Mouse (Mus musculus): ENCODE results near the gene Zbtb42. TPM values are rescaled to one million over a fixed set of nuclear protein-coding genes. Genes with fewer than 3 reads are reported as not detected.

The Zbtb42 gene
- polyA plus RNA-seq, 1 experiment, result 27.7 TPM

- Histone ChIP-seq H3K36me3 (ENCODE audit: control insufficient read depth, insufficient read depth, low read length) (peaks cover 48% of the 10 kb centered on the region), H3K27ac (ENCODE audit: insufficient read depth, low read depth, low read length) (no peak overlapping the region)
- WGBS, result 82% methylated on average over 9 of the region's 9 CpGs
Measured at GRCm38 (mm10) chr12:112661851-112662250, 16.8 kb upstream of the Zbtb42 start.

GRCm38 (mm10) chr12:112663303-112663702, 15.3 kb upstream of the Zbtb42 start:
- no peaks in the 10 kb centered on the region for H3K27me3 ChIP-seq (ENCODE audit: control insufficient read depth, insufficient read depth, low read length)

More at GRCm38 (mm10) chr12:112661851-112662250, 16.8 kb upstream of the Zbtb42 start:
- no peak for TF ChIP-seq POLR2A (IDR thresholded peaks at IDR 0.05; ENCODE audit: low read depth, low read length)
- TF ChIP-seq CTCF (IDR thresholded peaks at IDR 0.05; ENCODE audit: extremely low read depth, insufficient read length, insufficient replicate concordance, low read depth, low read length), result no peak
- no peaks in the 10 kb centered on the region for H3K27me3 ChIP-seq (ENCODE audit: control insufficient read depth, insufficient read depth, low read length)
- no peak overlapping the region for H3K4me3 ChIP-seq (ENCODE audit: low read depth, low read length)
- H3K4me1 ChIP-seq (ENCODE audit: control insufficient read depth, insufficient read depth, insufficient read length, low read length), result peaks cover 6% of the 10 kb centered on the region; the same call in 1 of the 2 replicates

GRCm38 (mm10) chr12:112663716-112664115, 14.9 kb upstream of the Zbtb42 start:
- TF ChIP-seq POLR2A (IDR thresholded peaks at IDR 0.05; ENCODE audit: low read depth, low read length), result no peak
- no peak for TF ChIP-seq CTCF (IDR thresholded peaks at IDR 0.05; ENCODE audit: extremely low read depth, insufficient read length, insufficient replicate concordance, low read depth, low read length)
- H3K36me3 ChIP-seq (ENCODE audit: control insufficient read depth, insufficient read depth, low read length), result peaks cover 39% of the 10 kb centered on the region
- no peak overlapping the region for H3K27ac ChIP-seq (ENCODE audit: insufficient read depth, low read depth, low read length)
- no peak overlapping the region for H3K4me3 ChIP-seq (ENCODE audit: low read depth, low read length)
- peaks cover 6% of the 10 kb centered on the region; the same call in 1 of the 2 replicates for H3K4me1 ChIP-seq (ENCODE audit: control insufficient read depth, insufficient read depth, insufficient read length, low read length)
- 92% methylated on average over 12 of the region's 12 CpGs for WGBS
- H3K27me3 ChIP-seq (ENCODE audit: control insufficient read depth, insufficient read depth, low read length), result no peaks in the 10 kb centered on the region

More at GRCm38 (mm10) chr12:112663303-112663702, 15.3 kb upstream of the Zbtb42 start:
- peaks cover 6% of the 10 kb centered on the region; the same call in 1 of the 2 replicates for H3K4me1 ChIP-seq (ENCODE audit: control insufficient read depth, insufficient read depth, insufficient read length, low read length)
- 86% methylated on average over 11 of the region's 11 CpGs for WGBS
- H3K27ac ChIP-seq (ENCODE audit: insufficient read depth, low read depth, low read length), result no peak overlapping the region
- H3K4me3 ChIP-seq (ENCODE audit: low read depth, low read length), result no peak overlapping the region
- no peak for TF ChIP-seq POLR2A (IDR thresholded peaks at IDR 0.05; ENCODE audit: low read depth, low read length)
- TF ChIP-seq CTCF (IDR thresholded peaks at IDR 0.05; ENCODE audit: extremely low read depth, insufficient read length, insufficient replicate concordance, low read depth, low read length), result no peak
- peaks cover 39% of the 10 kb centered on the region for H3K36me3 ChIP-seq (ENCODE audit: control insufficient read depth, insufficient read depth, low read length)

GRCm38 (mm10) chr12:112664124-112664523, 14.5 kb upstream of the Zbtb42 start:
- H3K4me3 ChIP-seq (ENCODE audit: low read depth, low read length), result no peak overlapping the region
- TF ChIP-seq CTCF (IDR thresholded peaks at IDR 0.05; ENCODE audit: extremely low read depth, insufficient read length, insufficient replicate concordance, low read depth, low read length), result no peak
- TF ChIP-seq POLR2A (IDR thresholded peaks at IDR 0.05; ENCODE audit: low read depth, low read length), result no peak
- peaks cover 6% of the 10 kb centered on the region; the same call in 1 of the 2 replicates for H3K4me1 ChIP-seq (ENCODE audit: control insufficient read depth, insufficient read depth, insufficient read length, low read length)
- H3K27ac ChIP-seq (ENCODE audit: insufficient read depth, low read depth, low read length), result no peak overlapping the region
- no peaks in the 10 kb centered on the region for H3K27me3 ChIP-seq (ENCODE audit: control insufficient read depth, insufficient read depth, low read length)
- peaks cover 39% of the 10 kb centered on the region for H3K36me3 ChIP-seq (ENCODE audit: control insufficient read depth, insufficient read depth, low read length)
- WGBS, result 71% methylated on average over 2 of the region's 2 CpGs

GRCm38 (mm10) chr12:112664656-112665055, 14.0 kb upstream of the Zbtb42 start:
- Histone ChIP-seq H3K4me1 (ENCODE audit: control insufficient read depth, insufficient read depth, insufficient read length, low read length) (peaks cover 6% of the 10 kb centered on the region; the same call in 1 of the 2 replicates), H3K27ac (ENCODE audit: insufficient read depth, low read depth, low read length) (no peak overlapping the region), H3K27me3 (ENCODE audit: control insufficient read depth, insufficient read depth, low read length) (no peaks in the 10 kb centered on the region), H3K4me3 (ENCODE audit: low read depth, low read length) (no peak overlapping the region), H3K36me3 (ENCODE audit: control insufficient read depth, insufficient read depth, low read length) (peaks cover 35% of the 10 kb centered on the region)
- TF ChIP-seq POLR2A (IDR thresholded peaks at IDR 0.05; ENCODE audit: low read depth, low read length) (no peak), CTCF (IDR thresholded peaks at IDR 0.05; ENCODE audit: extremely low read depth, insufficient read length, insufficient replicate concordance, low read depth, low read length) (no peak)
- WGBS, result 66% methylated on average over 5 of the region's 5 CpGs

GRCm38 (mm10) chr12:112665445-112665844, 13.2 kb upstream of the Zbtb42 start:
- H3K4me1 ChIP-seq (ENCODE audit: control insufficient read depth, insufficient read depth, insufficient read length, low read length), result peaks cover 6% of the 10 kb centered on the region; the same call in 1 of the 2 replicates
- peaks cover 37% of the 10 kb centered on the region for H3K36me3 ChIP-seq (ENCODE audit: control insufficient read depth, insufficient read depth, low read length)
- TF ChIP-seq CTCF (IDR thresholded peaks at IDR 0.05; ENCODE audit: extremely low read depth, insufficient read length, insufficient replicate concordance, low read depth, low read length), result no peak
- no peak for TF ChIP-seq POLR2A (IDR thresholded peaks at IDR 0.05; ENCODE audit: low read depth, low read length)
- H3K4me3 ChIP-seq (ENCODE audit: low read depth, low read length), result no peak overlapping the region
- WGBS, result 28% methylated on average over 18 of the region's 18 CpGs
- no peak overlapping the region for H3K27ac ChIP-seq (ENCODE audit: insufficient read depth, low read depth, low read length)
- no peaks in the 10 kb centered on the region for H3K27me3 ChIP-seq (ENCODE audit: control insufficient read depth, insufficient read depth, low read length)

GRCm38 (mm10) chr12:112665881-112666544, 12.6 kb upstream of the Zbtb42 start:
- 78% methylated on average over 9 of the region's 9 CpGs for WGBS
- no peak for TF ChIP-seq POLR2A (IDR thresholded peaks at IDR 0.05; ENCODE audit: low read depth, low read length)
- no peak for TF ChIP-seq CTCF (IDR thresholded peaks at IDR 0.05; ENCODE audit: extremely low read depth, insufficient read length, insufficient replicate concordance, low read depth, low read length)
- Histone ChIP-seq H3K4me1 (ENCODE audit: control insufficient read depth, insufficient read depth, insufficient read length, low read length) (peaks cover 6% of the 10 kb centered on the region; the same call in 1 of the 2 replicates), H3K27me3 (ENCODE audit: control insufficient read depth, insufficient read depth, low read length) (no peaks in the 10 kb centered on the region), H3K27ac (ENCODE audit: insufficient read depth, low read depth, low read length) (no peak overlapping the region), H3K4me3 (ENCODE audit: low read depth, low read length) (no peak overlapping the region), H3K36me3 (ENCODE audit: control insufficient read depth, insufficient read depth, low read length) (peaks cover 35% of the 10 kb centered on the region)

Measured in small intestine, adult 2 months (tissue).